Mouse (Mus musculus): ENCODE measurements around the gene Gm17660. TPM values are rescaled to one million over a fixed set of nuclear protein-coding genes. Genes with fewer than 3 reads are reported as not detected.
A peak's percentile ranks its signal among the peaks of the same experiment; 100 is the strongest.

Gm17660 gene
- total and polyA plus RNA-seq, 2 experiments from 2014 or later: not detected

- Histone ChIP-seq H3K9me3 (replicated peaks; ENCODE audit: control insufficient read depth, low read length) (no peaks in the 10 kb centered on the region), H3K4me2 (ENCODE audit: low read depth, low read length) (no peak overlapping the region), H3K27me3 (ENCODE audit: control insufficient read depth, insufficient read depth, low read length) (no peaks in the 10 kb centered on the region), H3K9ac (replicated peaks; ENCODE audit: low read depth, low read length) (no peak overlapping the region), H3K36me3 (replicated peaks; ENCODE audit: control insufficient read depth, insufficient read depth, low read length) (no peaks in the 10 kb centered on the region), H3K27ac (ENCODE audit: low read depth) (no peak overlapping the region), H3K4me1 (ENCODE audit: control insufficient read depth, insufficient read depth) (peaks cover 13% of the 10 kb centered on the region; the same call in 1 of the 2 replicates), H3K4me3 (ENCODE audit: low read depth, low read length) (no peak overlapping the region)
- TF ChIP-seq EP300 (IDR thresholded peaks at IDR 0.05; ENCODE audit: low read depth): no peak
- TF ChIP-seq CTCF (IDR thresholded peaks at IDR 0.05; ENCODE audit: low read depth): peak; percentile 84
- WGBS: 55% methylated on average over 6 of the region's 6 CpGs
- DNase-seq (ENCODE audit: low spot score): peak; percentile 30
- peak; percentile 31 for ATAC-seq (ENCODE audit: insufficient read depth, low read depth)
Measured at GRCm38 (mm10) chr5:104039154-104039932, 38.1 kb downstream of the Gm17660 start.

GRCm38 (mm10) chr5:104036686-104037085 is 40.7 kb downstream of the Gm17660 start:
- H3K9ac ChIP-seq (replicated peaks; ENCODE audit: low read depth, low read length): no peak overlapping the region
- H3K27me3 ChIP-seq (ENCODE audit: control insufficient read depth, insufficient read depth, low read length): no peaks in the 10 kb centered on the region
- H3K4me1 ChIP-seq (ENCODE audit: control insufficient read depth, insufficient read depth): 0 out of 2 replicates have a peak, but pooled peaks cover 9% of the 10 kb centered on the region
- H3K27ac ChIP-seq (ENCODE audit: low read depth): no peak overlapping the region
- WGBS: 90% methylated on average over 1 of the region's 1 CpGs
- no peak for TF ChIP-seq EP300 (IDR thresholded peaks at IDR 0.05; ENCODE audit: low read depth)
- TF ChIP-seq CTCF (IDR thresholded peaks at IDR 0.05; ENCODE audit: low read depth): no peak
- no peaks in the 10 kb centered on the region for H3K36me3 ChIP-seq (replicated peaks; ENCODE audit: control insufficient read depth, insufficient read depth, low read length)
- DNase-seq (ENCODE audit: low spot score): no peak
- H3K4me3 ChIP-seq (ENCODE audit: low read depth, low read length): no peak overlapping the region
- H3K4me2 ChIP-seq (ENCODE audit: low read depth, low read length): no peak overlapping the region
- no peak for ATAC-seq (ENCODE audit: insufficient read depth, low read depth)
- H3K9me3 ChIP-seq (replicated peaks; ENCODE audit: control insufficient read depth, low read length): no peaks in the 10 kb centered on the region

- no peak for ATAC-seq (ENCODE audit: insufficient read depth, low read depth)
- no peaks in the 10 kb centered on the region for H3K36me3 ChIP-seq (replicated peaks; ENCODE audit: control insufficient read depth, insufficient read depth, low read length)
- DNase-seq (ENCODE audit: low spot score): no peak
- H3K9me3 ChIP-seq (replicated peaks; ENCODE audit: control insufficient read depth, low read length): no peaks in the 10 kb centered on the region
- H3K27ac ChIP-seq (ENCODE audit: low read depth): no peak overlapping the region
- WGBS: 32% methylated on average over 1 of the region's 1 CpGs
- no peak for TF ChIP-seq CTCF (IDR thresholded peaks at IDR 0.05; ENCODE audit: low read depth)
- no peak for TF ChIP-seq EP300 (IDR thresholded peaks at IDR 0.05; ENCODE audit: low read depth)
- H3K27me3 ChIP-seq (ENCODE audit: control insufficient read depth, insufficient read depth, low read length): no peaks in the 10 kb centered on the region
- H3K9ac ChIP-seq (replicated peaks; ENCODE audit: low read depth, low read length): no peak overlapping the region
- 0 out of 2 replicates have a peak, but pooled peaks cover 9% of the 10 kb centered on the region for H3K4me1 ChIP-seq (ENCODE audit: control insufficient read depth, insufficient read depth)
- H3K4me3 ChIP-seq (ENCODE audit: low read depth, low read length): no peak overlapping the region
- H3K4me2 ChIP-seq (ENCODE audit: low read depth, low read length): no peak overlapping the region
Measured at GRCm38 (mm10) chr5:104035824-104036223, 41.6 kb downstream of the Gm17660 start.

GRCm38 (mm10) chr5:104035066-104035465 is 42.3 kb downstream of the Gm17660 start:
- H3K4me2 ChIP-seq (ENCODE audit: low read depth, low read length): no peak overlapping the region
- no peak overlapping the region for H3K9ac ChIP-seq (replicated peaks; ENCODE audit: low read depth, low read length)
- TF ChIP-seq CTCF (IDR thresholded peaks at IDR 0.05; ENCODE audit: low read depth) (no peak), EP300 (IDR thresholded peaks at IDR 0.05; ENCODE audit: low read depth) (no peak)
- 0 out of 2 replicates have a peak, but pooled peaks cover 9% of the 10 kb centered on the region for H3K4me1 ChIP-seq (ENCODE audit: control insufficient read depth, insufficient read depth)
- H3K27me3 ChIP-seq (ENCODE audit: control insufficient read depth, insufficient read depth, low read length): no peaks in the 10 kb centered on the region
- DNase-seq (ENCODE audit: low spot score) (no peak), ATAC-seq (ENCODE audit: insufficient read depth, low read depth) (no peak)
- H3K36me3 ChIP-seq (replicated peaks; ENCODE audit: control insufficient read depth, insufficient read depth, low read length): no peaks in the 10 kb centered on the region
- H3K27ac ChIP-seq (ENCODE audit: low read depth): no peak overlapping the region
- no peaks in the 10 kb centered on the region for H3K9me3 ChIP-seq (replicated peaks; ENCODE audit: control insufficient read depth, low read length)
- H3K4me3 ChIP-seq (ENCODE audit: low read depth, low read length): no peak overlapping the region

- Histone ChIP-seq H3K27me3 (ENCODE audit: control insufficient read depth, insufficient read depth, low read length) (no peaks in the 10 kb centered on the region), H3K4me2 (ENCODE audit: low read depth, low read length) (no peak overlapping the region), H3K4me3 (ENCODE audit: low read depth, low read length) (no peak overlapping the region), H3K9me3 (replicated peaks; ENCODE audit: control insufficient read depth, low read length) (no peaks in the 10 kb centered on the region), H3K36me3 (replicated peaks; ENCODE audit: control insufficient read depth, insufficient read depth, low read length) (no peaks in the 10 kb centered on the region), H3K4me1 (ENCODE audit: control insufficient read depth, insufficient read depth) (0 out of 2 replicates have a peak, but pooled peaks cover 9% of the 10 kb centered on the region), H3K27ac (ENCODE audit: low read depth) (no peak overlapping the region), H3K9ac (replicated peaks; ENCODE audit: low read depth, low read length) (no peak overlapping the region)
- ATAC-seq (ENCODE audit: insufficient read depth, low read depth): no peak
- no peak for DNase-seq (ENCODE audit: low spot score)
- 53% methylated on average over 2 of the region's 2 CpGs for WGBS
- no peak for TF ChIP-seq EP300 (IDR thresholded peaks at IDR 0.05; ENCODE audit: low read depth)
- no peak for TF ChIP-seq CTCF (IDR thresholded peaks at IDR 0.05; ENCODE audit: low read depth)
Measured at GRCm38 (mm10) chr5:104032434-104033097, 44.8 kb downstream of the Gm17660 start.

Measured in heart, postnatal 0 days (tissue).